Mouse (Mus musculus) embryonic facial prominence, embryonic 10.5 days (tissue): ENCODE measurements around the gene Naa20. TPM values are rescaled to one million over a fixed set of nuclear protein-coding genes. Genes with fewer than 3 reads are reported as not detected.

ENCODE experiments used
- DNase-seq: peaks from one replicate; pipeline ENCODE4 v3.0.0-alpha.2; 2017; ENCODE audit warnings: low spot score
- H3K27ac ChIP-seq: fragments of 300-500 bp; sonication (generic); replicated peaks from 2 replicates; pipeline ENCODE4 v1.5.1; 2016; ENCODE audit warnings: mild to moderate bottlenecking
- H3K27me3 ChIP-seq: fragments of 300-500 bp; sonication (generic); replicated peaks from 2 replicates; pipeline ENCODE4 v1.6.1; 2016; ENCODE audit warnings: low read depth, mild to moderate bottlenecking; ENCODE audit not compliant: poor library complexity, severe bottlenecking
- H3K36me3 ChIP-seq: fragments of 300-500 bp; sonication (generic); replicated peaks from 2 replicates; pipeline ENCODE4 v1.6.1; 2016; ENCODE audit warnings: mild to moderate bottlenecking, moderate library complexity
- H3K4me1 ChIP-seq: fragments of 300-500 bp; sonication (generic); 2 replicates; pipeline ENCODE4 v1.6.1; 2016
- H3K4me3 ChIP-seq: fragments of 300-500 bp; sonication (generic); 2 replicates; pipeline ENCODE4 v1.5.1; 2016; ENCODE audit warnings: mild to moderate bottlenecking, moderate library complexity
- H3K9me3 ChIP-seq: fragments of 300-500 bp; sonication (generic); 2 replicates; pipeline ENCODE4 v1.6.1; 2016; ENCODE audit warnings: mild to moderate bottlenecking
- WGBS: fragments of 180-500 bp; shearing (Covaris S2); methylation state at CpG from one replicate; pipeline ENCODE4 v1.1.7; 2016; 5-methylcytosine and 5-hydroxymethylcytosine counted together
- polyA plus RNA-seq: library from polyadenylated mRNA; unstranded; fragments of >200 nt; fragmentation: Nextera tagmentation; extraction: Ambion mirVana; gene quantifications from 2 replicates; pipeline ENCODE4 v1.2.1, GENCODE M21; 2016

The Naa20 gene
- polyA plus RNA-seq, 1 experiment from 2014 or later: 162 TPM

GRCm38 (mm10) chr2:145872099-145872498 lies 29.8 kb upstream of the Naa20 start:
- Histone ChIP-seq H3K36me3 (peaks cover 30% of the 10 kb centered on the region), H3K9me3 (peaks cover 2% of the 10 kb centered on the region; the same call in 1 of the 2 replicates), H3K27ac (no peak overlapping the region), H3K4me3 (no peak overlapping the region), H3K4me1 (no peaks in the 10 kb centered on the region), H3K27me3 (no peaks in the 10 kb centered on the region)
- DNase-seq: no peak
- 92% methylated on average over 1 of the region's 1 CpGs for WGBS

GRCm38 (mm10) chr2:145873953-145874352 lies 27.9 kb upstream of the Naa20 start:
- H3K4me1 ChIP-seq: no peaks in the 10 kb centered on the region
- H3K36me3 ChIP-seq: peaks cover 32% of the 10 kb centered on the region
- DNase-seq: no peak
- H3K9me3 ChIP-seq: no peaks in the 10 kb centered on the region
- no peak overlapping the region for H3K27ac ChIP-seq
- H3K27me3 ChIP-seq: no peaks in the 10 kb centered on the region
- WGBS: 81% methylated on average over 1 of the region's 1 CpGs
- H3K4me3 ChIP-seq: no peak overlapping the region

- Histone ChIP-seq H3K27me3 (no peaks in the 10 kb centered on the region), H3K9me3 (no peaks in the 10 kb centered on the region), H3K27ac (no peak overlapping the region), H3K4me3 (no peak overlapping the region), H3K4me1 (no peaks in the 10 kb centered on the region; the same call in 1 of the 2 replicates), H3K36me3 (peaks cover 39% of the 10 kb centered on the region)
- WGBS: 71% methylated on average over 3 of the region's 3 CpGs
- DNase-seq: no peak
Measured at GRCm38 (mm10) chr2:145874879-145875482, 26.9 kb upstream of the Naa20 start.

GRCm38 (mm10) chr2:145877191-145877590 lies 24.7 kb upstream of the Naa20 start:
- Histone ChIP-seq H3K4me1 (peaks cover 21% of the 10 kb centered on the region), H3K27me3 (no peaks in the 10 kb centered on the region), H3K27ac (no peak overlapping the region), H3K4me3 (no peak overlapping the region), H3K9me3 (peaks cover 5% of the 10 kb centered on the region; the same call in 1 of the 2 replicates), H3K36me3 (peaks cover 46% of the 10 kb centered on the region)
- WGBS: 91% methylated on average over 3 of the region's 3 CpGs
- DNase-seq: no peak

- H3K4me1 ChIP-seq: peaks cover 59% of the 10 kb centered on the region
- peaks cover 5% of the 10 kb centered on the region; the same call in 1 of the 2 replicates for H3K9me3 ChIP-seq
- H3K27ac ChIP-seq: peak overlapping the region; percentile 83
- peak overlapping the region; percentile 6; the same call in 1 of the 2 replicates for H3K4me3 ChIP-seq
- DNase-seq: peak; percentile 68
- H3K27me3 ChIP-seq: no peaks in the 10 kb centered on the region
- peaks cover 55% of the 10 kb centered on the region for H3K36me3 ChIP-seq
- WGBS: 45% methylated on average over 11 of the region's 11 CpGs
Measured at GRCm38 (mm10) chr2:145880887-145881747, 20.8 kb upstream of the Naa20 start.

GRCm38 (mm10) chr2:145881932-145882331 lies 20.0 kb upstream of the Naa20 start:
- DNase-seq: no peak
- peaks cover 59% of the 10 kb centered on the region for H3K4me1 ChIP-seq
- no peaks in the 10 kb centered on the region for H3K27me3 ChIP-seq
- peak overlapping the region; percentile 83 for H3K27ac ChIP-seq
- peaks cover 5% of the 10 kb centered on the region; the same call in 1 of the 2 replicates for H3K9me3 ChIP-seq
- H3K4me3 ChIP-seq: no peak overlapping the region
- peaks cover 47% of the 10 kb centered on the region for H3K36me3 ChIP-seq
- 83% methylated on average over 5 of the region's 5 CpGs for WGBS

GRCm38 (mm10) chr2:145882398-145882797 lies 19.5 kb upstream of the Naa20 start:
- Histone ChIP-seq H3K4me3 (no peak overlapping the region), H3K9me3 (peaks cover 5% of the 10 kb centered on the region; the same call in 1 of the 2 replicates), H3K36me3 (peaks cover 42% of the 10 kb centered on the region), H3K4me1 (peaks cover 60% of the 10 kb centered on the region), H3K27ac (peak overlapping the region; percentile 83), H3K27me3 (no peaks in the 10 kb centered on the region)
- 29% methylated on average over 2 of the region's 2 CpGs for WGBS
- no peak for DNase-seq

GRCm38 (mm10) chr2:145884036-145884912 lies 17.6 kb upstream of the Naa20 start:
- Histone ChIP-seq H3K27ac (peak overlapping the region; percentile 90), H3K9me3 (peaks cover 5% of the 10 kb centered on the region; the same call in 1 of the 2 replicates), H3K4me3 (peak overlapping the region; percentile 30; the same call in 1 of the 2 replicates), H3K36me3 (peaks cover 23% of the 10 kb centered on the region), H3K27me3 (no peaks in the 10 kb centered on the region), H3K4me1 (peaks cover 79% of the 10 kb centered on the region)
- DNase-seq: peak; percentile 68
- WGBS: 26% methylated on average over 17 of the region's 17 CpGs

GRCm38 (mm10) chr2:145884913-145885785 lies 16.8 kb upstream of the Naa20 start:
- no peaks in the 10 kb centered on the region for H3K27me3 ChIP-seq
- H3K9me3 ChIP-seq: peaks cover 5% of the 10 kb centered on the region; the same call in 1 of the 2 replicates
- peaks cover 15% of the 10 kb centered on the region for H3K36me3 ChIP-seq
- WGBS: 58% methylated on average over 14 of the region's 14 CpGs
- peak; percentile 42 for DNase-seq
- H3K27ac ChIP-seq: peak overlapping the region; percentile 90
- no peak overlapping the region for H3K4me3 ChIP-seq
- H3K4me1 ChIP-seq: peaks cover 80% of the 10 kb centered on the region

GRCm38 (mm10) chr2:145887937-145888765 lies 13.7 kb upstream of the Naa20 start:
- peak; percentile 55 for DNase-seq
- peak overlapping the region; percentile 71 for H3K27ac ChIP-seq

More at GRCm38 (mm10) chr2:145887937-145888765, 13.7 kb upstream of the Naa20 start:
- WGBS: 55% methylated on average over 14 of the region's 14 CpGs
- no peaks in the 10 kb centered on the region for H3K27me3 ChIP-seq
- H3K9me3 ChIP-seq: no peaks in the 10 kb centered on the region
- peaks cover 50% of the 10 kb centered on the region for H3K4me1 ChIP-seq
- no peak overlapping the region for H3K4me3 ChIP-seq
- H3K36me3 ChIP-seq: peaks cover 9% of the 10 kb centered on the region
